Mouse (Mus musculus) bone marrow macrophage, adult 2 months (primary cell): ENCODE measurements at regions not wholly inside any gene's neighbourhood (a gene's known extent, or its start where the extent isn't known, plus 50 kb on each side); places are given as distances from the start of the nearest gene placed in this dataset.

Source experiments
- CTCF ChIP-seq: IDR thresholded peaks from 2 replicates; pipeline ENCODE4 v1.5.1; 2012; ENCODE audit warnings: low read depth, mild to moderate bottlenecking, low read length, moderate library complexity
- POLR2A ChIP-seq: IDR thresholded peaks from 2 replicates; pipeline ENCODE4 v1.6.1; 2012; ENCODE audit warnings: mild to moderate bottlenecking, low read depth, low read length, borderline replicate concordance

GRCm38 (mm10) chr5:97554274-97554673 lies 97.5 kb upstream of the Gk2 start:
- TF ChIP-seq CTCF (no peak), POLR2A (no peak)
